Mouse (Mus musculus): Measurements from ENCODE around the gene Arid5b.

- no peak for TF ChIP-seq POLR2A (IDR thresholded peaks at IDR 0.05; ENCODE audit: low read depth, low read length)
- TF ChIP-seq CTCF (IDR thresholded peaks at IDR 0.05; ENCODE audit: extremely low read depth, insufficient read depth, insufficient read length, insufficient replicate concordance) = no peak
Observed at GRCm38 (mm10) chr10:68199440-68199839, 79.1 kb downstream of the Arid5b start.
